Mouse (Mus musculus): ENCODE data around the gene Ctnnd2. TPM values are rescaled to one million over a fixed set of nuclear protein-coding genes. Genes with fewer than 3 reads are reported as not detected.

Gene Ctnnd2
- polyA plus RNA-seq, 1 experiment from 2014 or later: 3.8 TPM

DNA sequence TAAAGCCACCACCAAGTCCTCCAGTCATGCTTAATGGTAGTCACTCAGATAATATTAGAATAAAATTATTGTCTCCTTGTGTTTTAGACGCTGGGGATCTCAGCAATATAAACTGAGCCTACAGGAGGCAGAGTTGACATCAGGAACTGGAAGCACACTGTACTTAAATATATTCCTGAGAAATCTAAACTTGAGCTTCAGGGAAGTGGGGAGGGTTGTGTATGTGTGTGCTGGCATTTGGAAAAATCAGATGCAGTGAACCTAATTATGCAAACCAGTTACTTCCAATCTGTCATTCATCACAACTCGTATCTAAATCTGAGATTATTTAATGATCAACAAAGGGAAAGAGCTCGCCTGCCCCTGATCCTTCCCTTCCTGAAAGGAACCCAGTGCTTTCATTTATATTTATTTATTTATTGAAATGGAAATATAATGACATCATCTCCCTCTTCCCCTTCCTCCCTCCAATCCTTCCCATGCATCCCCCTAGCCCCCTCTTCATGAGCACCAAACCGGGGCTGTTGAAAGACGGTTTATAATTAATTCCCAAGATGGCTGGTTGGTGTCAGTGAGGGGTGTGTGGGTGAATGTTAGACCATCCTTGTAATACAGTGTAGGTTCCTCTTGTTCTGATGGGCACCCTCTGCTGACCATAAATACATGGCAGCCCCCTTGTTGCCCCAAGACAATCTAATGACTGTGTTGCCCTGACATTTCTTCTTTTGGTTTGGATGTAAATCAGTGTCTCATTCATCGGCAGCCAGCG lies 495.6 kb downstream of the Ctnnd2 start:
- H3K9me3 ChIP-seq (ENCODE audit: control insufficient read depth, low read length): no peaks in the 10 kb centered on the region
- no peak overlapping the region for H3K27ac ChIP-seq (ENCODE audit: low read depth)
- no peak overlapping the region for H3K4me2 ChIP-seq (ENCODE audit: low read length)
- H3K4me3 ChIP-seq (ENCODE audit: low read depth, low read length): no peak overlapping the region
- 75% methylated on average over 7 of the region's 7 CpGs for WGBS
- DNase-seq (ENCODE audit: low spot score): no peak
- H3K36me3 ChIP-seq (ENCODE audit: control insufficient read depth, insufficient read depth, low read length): no peaks in the 10 kb centered on the region
- no peaks in the 10 kb centered on the region for H3K4me1 ChIP-seq (replicated peaks; ENCODE audit: control insufficient read depth, insufficient read depth, low read length)
- ATAC-seq (replicated peaks; ENCODE audit: low FRiP score, low TSS enrichment, low read depth): no peak
- H3K9ac ChIP-seq (ENCODE audit: low read length): no peak overlapping the region
- H3K27me3 ChIP-seq (replicated peaks; ENCODE audit: control insufficient read depth, insufficient read depth, low read length): no peaks in the 10 kb centered on the region

DNA sequence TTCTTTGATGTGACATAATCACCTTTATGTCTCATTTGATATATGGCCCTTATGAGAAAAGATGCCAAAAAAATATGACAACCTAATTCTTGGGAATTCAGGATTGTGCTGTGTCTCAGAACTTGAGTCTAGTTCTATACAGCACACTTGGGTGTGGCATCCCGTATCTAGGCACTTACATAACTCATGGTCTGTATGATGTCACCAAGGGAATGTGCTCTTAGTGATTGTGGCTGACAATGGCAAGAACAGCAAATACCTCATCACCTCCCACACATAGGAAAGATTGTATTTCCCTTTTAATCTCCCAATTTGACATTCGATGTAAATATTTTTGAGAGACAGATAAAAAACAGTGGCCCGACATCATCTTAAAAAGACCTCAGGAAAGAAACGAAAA lies 509.5 kb downstream of the Ctnnd2 start:
- Histone ChIP-seq H3K27me3 (replicated peaks; ENCODE audit: control insufficient read depth, insufficient read depth, low read length) (no peaks in the 10 kb centered on the region), H3K9ac (ENCODE audit: low read length) (no peak overlapping the region), H3K36me3 (ENCODE audit: control insufficient read depth, insufficient read depth, low read length) (no peaks in the 10 kb centered on the region), H3K9me3 (ENCODE audit: control insufficient read depth, low read length) (no peaks in the 10 kb centered on the region), H3K4me1 (replicated peaks; ENCODE audit: control insufficient read depth, insufficient read depth, low read length) (no peaks in the 10 kb centered on the region), H3K4me3 (ENCODE audit: low read depth, low read length) (no peak overlapping the region), H3K27ac (ENCODE audit: low read depth) (no peak overlapping the region), H3K4me2 (ENCODE audit: low read length) (no peak overlapping the region)
- DNase-seq (ENCODE audit: low spot score) (no peak), ATAC-seq (replicated peaks; ENCODE audit: low FRiP score, low TSS enrichment, low read depth) (no peak)
- whole genome bisulfite sequencing: 66% methylated on average over 4 of the region's 4 CpGs

DNA sequence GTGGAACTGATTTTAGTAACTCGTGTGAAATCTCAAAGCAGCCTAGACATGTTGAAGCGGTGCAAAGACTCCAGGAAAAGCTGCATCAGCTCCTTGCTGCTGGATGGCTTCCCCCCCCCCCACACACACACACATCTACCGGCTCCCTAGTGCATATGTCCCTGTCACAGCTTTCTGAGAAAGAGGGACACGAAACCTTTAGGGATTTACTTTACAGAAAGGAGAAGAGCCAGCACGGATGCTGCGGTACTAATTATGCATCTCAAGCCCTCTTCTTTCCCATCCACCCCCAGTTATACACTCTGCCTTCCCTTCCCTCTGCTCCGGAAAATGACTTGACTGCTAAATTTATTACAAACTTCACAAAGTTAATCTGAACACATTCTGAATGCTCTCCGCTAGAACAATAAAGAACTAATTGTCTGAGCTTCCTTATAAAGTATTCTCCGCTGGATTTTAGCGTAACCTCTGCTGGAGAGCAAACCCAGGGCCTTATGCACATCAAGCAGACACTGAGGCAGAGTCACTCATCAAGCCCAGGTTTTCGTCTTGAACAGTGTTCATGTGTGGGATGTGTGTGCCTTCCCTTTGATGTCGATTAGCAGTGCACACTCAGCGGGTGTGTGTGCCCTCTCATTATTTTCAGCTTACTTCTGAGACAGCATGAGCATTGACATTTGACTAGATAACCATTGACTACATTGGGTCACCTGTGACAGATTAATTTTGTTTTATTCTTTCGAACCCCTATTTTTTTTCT lies 510.1 kb downstream of the Ctnnd2 start:
- Histone ChIP-seq H3K4me1 (replicated peaks; ENCODE audit: control insufficient read depth, insufficient read depth, low read length) (no peaks in the 10 kb centered on the region), H3K9ac (ENCODE audit: low read length) (no peak overlapping the region), H3K4me3 (ENCODE audit: low read depth, low read length) (no peak overlapping the region), H3K27me3 (replicated peaks; ENCODE audit: control insufficient read depth, insufficient read depth, low read length) (no peaks in the 10 kb centered on the region), H3K27ac (ENCODE audit: low read depth) (no peak overlapping the region), H3K36me3 (ENCODE audit: control insufficient read depth, insufficient read depth, low read length) (no peaks in the 10 kb centered on the region), H3K9me3 (ENCODE audit: control insufficient read depth, low read length) (no peaks in the 10 kb centered on the region), H3K4me2 (ENCODE audit: low read length) (no peak overlapping the region)
- WGBS: 76% methylated on average over 14 of the region's 14 CpGs
- ATAC-seq (replicated peaks; ENCODE audit: low FRiP score, low TSS enrichment, low read depth): no peak
- DNase-seq (ENCODE audit: low spot score): no peak

DNA sequence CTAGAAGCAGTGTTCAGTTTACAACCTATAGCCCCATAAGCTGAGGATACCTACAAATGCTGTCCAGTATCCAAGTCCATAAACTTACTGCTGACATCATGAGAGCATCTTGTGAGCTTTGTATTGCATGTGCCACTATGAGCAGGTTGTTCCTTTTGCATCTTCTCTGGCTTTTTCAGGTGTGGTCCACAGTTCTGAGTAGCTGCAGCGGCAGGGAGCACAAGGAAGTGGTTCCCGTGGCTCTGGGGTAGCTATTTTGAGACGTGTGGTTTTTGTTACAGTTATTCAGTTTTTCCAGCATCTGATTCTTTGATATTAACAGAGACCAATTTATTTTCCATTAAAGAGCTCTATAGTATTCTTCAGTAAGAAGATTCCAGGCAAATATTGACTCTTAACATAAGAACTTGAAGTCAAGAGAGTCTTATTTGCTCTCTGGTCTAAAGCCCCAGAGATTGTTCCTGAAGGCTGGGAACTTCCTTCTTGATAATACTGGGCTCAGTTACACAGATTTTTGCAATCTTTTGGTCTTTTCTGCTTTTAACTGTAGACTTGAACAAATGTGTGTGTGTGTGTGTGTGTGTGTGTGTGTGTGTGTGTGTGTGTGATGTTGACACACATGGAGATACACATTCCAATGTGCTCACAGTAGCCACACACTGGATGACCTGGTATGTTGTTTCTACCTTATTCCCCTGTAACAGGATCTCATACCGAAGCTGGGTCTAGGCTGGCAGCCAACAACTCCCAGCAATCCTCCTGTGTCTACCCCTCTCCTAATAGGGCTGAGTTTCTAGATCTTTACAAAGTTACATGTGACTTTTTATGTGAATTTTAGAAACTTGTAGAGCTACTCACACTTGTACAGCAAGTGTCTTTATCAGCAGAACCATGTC lies 514.1 kb downstream of the Ctnnd2 start:
- ATAC-seq (replicated peaks; ENCODE audit: low FRiP score, low TSS enrichment, low read depth) (no peak), DNase-seq (ENCODE audit: low spot score) (no peak)
- Histone ChIP-seq H3K27ac (ENCODE audit: low read depth) (no peak overlapping the region), H3K27me3 (replicated peaks; ENCODE audit: control insufficient read depth, insufficient read depth, low read length) (no peaks in the 10 kb centered on the region), H3K4me2 (ENCODE audit: low read length) (no peak overlapping the region), H3K36me3 (ENCODE audit: control insufficient read depth, insufficient read depth, low read length) (no peaks in the 10 kb centered on the region), H3K9ac (ENCODE audit: low read length) (no peak overlapping the region), H3K4me1 (replicated peaks; ENCODE audit: control insufficient read depth, insufficient read depth, low read length) (no peaks in the 10 kb centered on the region), H3K9me3 (ENCODE audit: control insufficient read depth, low read length) (no peaks in the 10 kb centered on the region), H3K4me3 (ENCODE audit: low read depth, low read length) (no peak overlapping the region)
- 75% methylated on average over 4 of the region's 4 CpGs for WGBS

DNA sequence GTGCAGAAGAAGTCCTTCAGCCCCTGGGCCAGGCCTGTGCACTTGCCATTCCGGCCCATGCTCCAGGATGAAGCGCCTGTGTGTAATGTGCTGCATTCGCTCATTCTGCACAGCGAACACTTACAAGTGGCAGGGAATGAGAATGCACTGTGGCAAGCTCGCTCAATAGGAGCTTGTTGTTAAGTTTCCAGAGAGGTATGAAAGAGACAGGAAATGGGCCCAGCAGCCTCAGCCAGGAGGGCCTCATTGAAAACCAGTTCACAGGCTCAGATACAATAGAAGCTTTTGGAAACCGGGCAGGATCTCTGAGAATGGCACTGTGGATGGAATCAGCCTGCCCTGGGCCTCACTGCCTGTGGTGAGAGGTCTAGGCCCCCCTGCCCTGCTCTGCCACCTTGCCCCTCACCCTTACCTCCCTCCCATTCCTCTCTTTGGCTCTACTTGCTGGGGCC lies 521.4 kb downstream of the Ctnnd2 start:
- 80% methylated on average over 6 of the region's 6 CpGs for WGBS
- H3K4me2 ChIP-seq (ENCODE audit: low read length): no peak overlapping the region
- no peak for ATAC-seq (replicated peaks; ENCODE audit: low FRiP score, low TSS enrichment, low read depth)
- no peak for DNase-seq (ENCODE audit: low spot score)
- H3K4me1 ChIP-seq (replicated peaks; ENCODE audit: control insufficient read depth, insufficient read depth, low read length): no peaks in the 10 kb centered on the region
- no peaks in the 10 kb centered on the region for H3K27me3 ChIP-seq (replicated peaks; ENCODE audit: control insufficient read depth, insufficient read depth, low read length)
- H3K4me3 ChIP-seq (ENCODE audit: low read depth, low read length): no peak overlapping the region
- no peak overlapping the region for H3K27ac ChIP-seq (ENCODE audit: low read depth)
- H3K9ac ChIP-seq (ENCODE audit: low read length): no peak overlapping the region
- no peaks in the 10 kb centered on the region for H3K36me3 ChIP-seq (ENCODE audit: control insufficient read depth, insufficient read depth, low read length)
- H3K9me3 ChIP-seq (ENCODE audit: control insufficient read depth, low read length): no peaks in the 10 kb centered on the region

DNA sequence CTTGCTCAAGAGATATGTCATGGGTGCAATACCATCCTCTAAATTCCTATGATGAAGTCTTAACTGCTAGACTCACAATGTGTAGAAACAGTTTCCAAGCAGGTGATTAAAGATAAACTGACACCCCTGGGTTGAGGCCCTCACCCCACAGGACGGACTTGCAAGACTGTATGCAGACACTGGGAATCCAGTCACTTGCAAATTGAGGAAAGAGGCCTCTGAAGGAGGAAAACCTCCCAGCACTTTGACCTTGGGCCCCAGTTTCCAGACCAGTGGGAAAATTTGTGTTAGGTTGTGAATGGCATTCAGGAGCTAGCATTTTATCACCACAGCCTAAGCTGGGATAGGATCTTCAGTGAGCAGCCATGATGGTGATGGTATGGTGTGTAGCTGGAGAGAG lies 521.9 kb downstream of the Ctnnd2 start:
- H3K4me3 ChIP-seq (ENCODE audit: low read depth, low read length): no peak overlapping the region
- no peak overlapping the region for H3K9ac ChIP-seq (ENCODE audit: low read length)
- DNase-seq (ENCODE audit: low spot score) (no peak), ATAC-seq (replicated peaks; ENCODE audit: low FRiP score, low TSS enrichment, low read depth) (no peak)
- no peaks in the 10 kb centered on the region for H3K4me1 ChIP-seq (replicated peaks; ENCODE audit: control insufficient read depth, insufficient read depth, low read length)
- 82% methylated on average over 1 of the region's 1 CpGs for WGBS
- H3K4me2 ChIP-seq (ENCODE audit: low read length): no peak overlapping the region
- H3K27me3 ChIP-seq (replicated peaks; ENCODE audit: control insufficient read depth, insufficient read depth, low read length): no peaks in the 10 kb centered on the region
- H3K36me3 ChIP-seq (ENCODE audit: control insufficient read depth, insufficient read depth, low read length): no peaks in the 10 kb centered on the region
- no peaks in the 10 kb centered on the region for H3K9me3 ChIP-seq (ENCODE audit: control insufficient read depth, low read length)
- H3K27ac ChIP-seq (ENCODE audit: low read depth): no peak overlapping the region

DNA sequence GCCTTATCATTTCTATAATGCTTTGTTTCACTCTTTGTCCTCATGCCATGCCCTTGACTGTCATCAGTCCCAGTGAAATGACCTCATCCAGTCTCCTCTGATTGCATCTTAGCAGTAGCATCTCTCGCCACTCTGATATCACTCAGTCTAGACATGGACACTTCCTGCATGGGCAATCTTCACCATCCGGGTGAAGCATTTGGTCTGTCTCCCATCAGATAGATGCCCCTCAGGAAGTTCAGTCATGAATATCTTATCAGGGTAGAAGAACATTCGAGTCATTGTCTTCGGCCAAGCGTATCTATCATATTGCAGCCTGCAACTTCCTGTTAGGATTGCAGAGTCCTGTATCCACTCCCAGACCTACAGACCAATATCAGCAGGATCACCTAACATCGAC lies 523.5 kb downstream of the Ctnnd2 start:
- no peaks in the 10 kb centered on the region for H3K27me3 ChIP-seq (replicated peaks; ENCODE audit: control insufficient read depth, insufficient read depth, low read length)
- DNase-seq (ENCODE audit: low spot score): no peak

DNA sequence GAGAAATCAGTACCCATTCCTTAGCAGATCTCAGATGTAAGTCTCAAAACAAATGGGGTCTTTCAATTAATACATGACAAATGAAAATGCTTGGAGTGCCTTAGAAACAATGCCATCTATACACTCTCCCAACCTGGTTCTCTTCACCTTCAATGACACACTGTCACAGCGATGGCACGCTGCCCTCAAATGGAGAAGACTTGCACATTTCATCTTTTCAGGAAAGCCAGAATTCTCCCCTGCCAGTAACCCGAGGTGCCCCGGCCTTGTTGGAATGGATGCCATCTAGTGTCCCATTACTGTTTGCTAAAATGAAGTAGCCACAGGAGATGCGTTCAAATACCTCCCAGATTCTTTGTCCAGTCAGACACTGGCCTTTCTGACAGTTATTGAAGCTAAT lies 525.0 kb downstream of the Ctnnd2 start:
- no peak overlapping the region for H3K27ac ChIP-seq (ENCODE audit: low read depth)
- H3K4me1 ChIP-seq (replicated peaks; ENCODE audit: control insufficient read depth, insufficient read depth, low read length): no peaks in the 10 kb centered on the region
- no peaks in the 10 kb centered on the region for H3K9me3 ChIP-seq (ENCODE audit: control insufficient read depth, low read length)
- 80% methylated on average over 5 of the region's 5 CpGs for WGBS
- no peaks in the 10 kb centered on the region for H3K36me3 ChIP-seq (ENCODE audit: control insufficient read depth, insufficient read depth, low read length)
- ATAC-seq (replicated peaks; ENCODE audit: low FRiP score, low TSS enrichment, low read depth) (no peak), DNase-seq (ENCODE audit: low spot score) (no peak)
- H3K27me3 ChIP-seq (replicated peaks; ENCODE audit: control insufficient read depth, insufficient read depth, low read length): no peaks in the 10 kb centered on the region
- no peak overlapping the region for H3K4me3 ChIP-seq (ENCODE audit: low read depth, low read length)
- H3K4me2 ChIP-seq (ENCODE audit: low read length): no peak overlapping the region
- H3K9ac ChIP-seq (ENCODE audit: low read length): no peak overlapping the region

More for the DNA sequence above, 523.5 kb downstream of the Ctnnd2 start:
- no peaks in the 10 kb centered on the region for H3K4me1 ChIP-seq (replicated peaks; ENCODE audit: control insufficient read depth, insufficient read depth, low read length)
- no peak for ATAC-seq (replicated peaks; ENCODE audit: low FRiP score, low TSS enrichment, low read depth)
- no peaks in the 10 kb centered on the region for H3K36me3 ChIP-seq (ENCODE audit: control insufficient read depth, insufficient read depth, low read length)
- 89% methylated on average over 6 of the region's 6 CpGs for WGBS
- no peak overlapping the region for H3K4me3 ChIP-seq (ENCODE audit: low read depth, low read length)
- H3K27ac ChIP-seq (ENCODE audit: low read depth): no peak overlapping the region
- no peaks in the 10 kb centered on the region for H3K9me3 ChIP-seq (ENCODE audit: control insufficient read depth, low read length)
- no peak overlapping the region for H3K4me2 ChIP-seq (ENCODE audit: low read length)
- no peak overlapping the region for H3K9ac ChIP-seq (ENCODE audit: low read length)
